Mouse (Mus musculus) midbrain, embryonic 12.5 days (tissue): ENCODE measurements around the gene Tspan18. TPM values are rescaled to one million over a fixed set of nuclear protein-coding genes. Genes with fewer than 3 reads are reported as not detected.

ENCODE experiments used
- ATAC-seq: fragments of 200-750 bp; cut with Nextera tagmentation; 2 replicates; pipeline ENCODE4 v1.8.0; 2017; ENCODE audit warnings: low read depth, moderate TSS enrichment, moderate library complexity; ENCODE audit not compliant: low FRiP score
- H3K27ac ChIP-seq: fragments of 300-500 bp; sonication (generic); replicated peaks from 2 replicates; pipeline ENCODE4 v1.5.1; 2016; ENCODE audit warnings: mild to moderate bottlenecking
- H3K27me3 ChIP-seq: fragments of 300-500 bp; sonication (generic); 2 replicates; pipeline ENCODE4 v1.6.1; 2016; ENCODE audit warnings: mild to moderate bottlenecking
- H3K36me3 ChIP-seq: fragments of 300-500 bp; sonication (generic); 2 replicates; pipeline ENCODE4 v1.6.1; 2016
- H3K4me1 ChIP-seq: fragments of 300-500 bp; sonication (generic); 2 replicates; pipeline ENCODE4 v1.6.1; 2016
- H3K4me2 ChIP-seq: fragments of 300-500 bp; sonication (generic); replicated peaks from 2 replicates; pipeline ENCODE4 v1.6.1; 2016; ENCODE audit warnings: mild to moderate bottlenecking, moderate library complexity
- H3K4me3 ChIP-seq: fragments of 300-500 bp; sonication (generic); 2 replicates; pipeline ENCODE4 v1.5.1; 2016; ENCODE audit warnings: mild to moderate bottlenecking
- H3K9ac ChIP-seq: fragments of 300-500 bp; sonication (generic); replicated peaks from 2 replicates; pipeline ENCODE4 v1.6.1; 2016; ENCODE audit warnings: mild to moderate bottlenecking, moderate library complexity
- H3K9me3 ChIP-seq: fragments of 300-500 bp; sonication (generic); 2 replicates; pipeline ENCODE4 v1.6.1; 2016; ENCODE audit warnings: mild to moderate bottlenecking
- WGBS: fragments of 180-500 bp; shearing (Covaris S2); methylation state at CpG from one replicate; pipeline ENCODE4 v1.1.7; 2016; 5-methylcytosine and 5-hydroxymethylcytosine counted together
- polyA plus RNA-seq: library from polyadenylated mRNA; unstranded; fragments of >200 nt; fragmentation: Nextera tagmentation; extraction: Ambion mirVana; gene quantifications from 2 replicates; pipeline ENCODE4 v1.2.1, GENCODE M21; 2016

Tspan18 gene
- polyA plus RNA-seq, 1 experiment from 2014 or later = 24.6 TPM

DNA sequence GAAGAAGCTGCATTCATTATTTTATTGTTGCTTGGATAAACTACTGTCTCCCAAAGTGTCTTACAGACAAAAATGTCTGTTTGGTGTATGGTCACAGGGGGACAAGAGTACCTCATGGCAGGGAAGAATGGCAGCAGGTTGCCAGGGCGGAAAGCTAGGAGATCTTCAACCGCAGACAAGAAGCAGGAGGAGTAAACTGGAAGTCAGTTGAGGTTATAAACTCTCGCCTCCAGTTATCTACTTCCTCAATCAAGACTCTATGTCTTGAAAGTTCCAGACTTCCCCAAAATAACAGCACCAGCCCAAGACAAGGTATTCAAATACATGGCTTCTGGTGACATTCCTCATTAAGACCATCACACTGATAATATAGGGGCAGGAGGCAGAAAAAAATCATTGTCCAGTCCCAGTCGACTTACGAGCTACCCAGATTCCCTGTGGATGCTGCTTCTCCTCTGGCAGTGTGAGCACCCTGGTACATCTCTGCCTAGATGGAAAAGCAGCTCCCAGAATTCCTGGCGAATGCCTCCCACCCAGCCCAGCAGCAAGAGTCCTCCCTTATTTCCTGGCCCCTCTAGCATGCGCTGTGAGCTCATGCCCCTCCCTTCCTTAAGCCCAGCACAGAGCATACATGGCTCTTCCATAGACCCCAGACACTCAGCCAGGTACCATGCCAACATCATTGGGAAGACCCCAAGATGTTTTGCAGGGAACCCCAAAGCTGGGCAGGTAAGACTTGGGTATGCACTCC lies 172.2 kb downstream of the Tspan18 start:
- Histone ChIP-seq H3K27ac (no peak overlapping the region), H3K4me1 (peaks cover 6% of the 10 kb centered on the region; the same call in 1 of the 2 replicates), H3K36me3 (no peaks in the 10 kb centered on the region), H3K9me3 (no peaks in the 10 kb centered on the region), H3K4me3 (no peak overlapping the region), H3K27me3 (no peaks in the 10 kb centered on the region; the same call in 1 of the 2 replicates), H3K9ac (no peak overlapping the region), H3K4me2 (no peak overlapping the region)
- WGBS = 89% methylated on average over 7 of the region's 7 CpGs
- no peak for ATAC-seq

DNA sequence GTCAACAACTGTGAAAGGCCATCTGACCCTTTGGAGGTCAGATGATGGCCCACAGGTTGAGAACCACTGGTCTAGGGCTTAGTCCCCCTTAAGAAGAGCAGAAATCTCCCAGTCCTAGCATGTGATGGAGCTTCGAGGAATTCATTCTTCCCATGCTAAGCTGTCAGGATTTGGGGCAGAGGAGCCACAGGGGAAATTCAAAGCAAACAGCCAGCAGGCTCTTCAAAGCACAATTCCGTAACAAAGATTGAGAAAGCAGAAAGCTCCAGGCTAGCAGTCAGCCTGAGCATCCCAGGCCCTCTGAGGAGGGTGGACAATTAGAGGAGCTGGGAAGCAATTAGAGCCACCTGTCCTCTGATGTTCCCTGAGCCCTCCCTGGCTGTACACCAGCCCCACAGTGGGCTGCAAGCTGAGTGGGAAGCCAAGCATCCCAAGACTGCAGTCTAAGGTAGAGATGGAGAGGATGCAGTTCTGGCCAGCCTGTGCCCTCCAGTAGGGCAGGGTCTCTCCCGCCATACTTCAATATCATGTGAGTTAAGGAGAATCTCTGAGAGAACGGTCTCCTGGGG lies 173.8 kb downstream of the Tspan18 start:
- Histone ChIP-seq H3K27me3 (no peaks in the 10 kb centered on the region; the same call in 1 of the 2 replicates), H3K4me3 (no peak overlapping the region), H3K36me3 (no peaks in the 10 kb centered on the region), H3K27ac (peak overlapping the region; percentile 39), H3K4me2 (no peak overlapping the region), H3K9me3 (no peaks in the 10 kb centered on the region), H3K4me1 (peaks cover 5% of the 10 kb centered on the region; the same call in 1 of the 2 replicates), H3K9ac (no peak overlapping the region)
- WGBS = 72% methylated on average over 4 of the region's 4 CpGs
- no peak for ATAC-seq

DNA sequence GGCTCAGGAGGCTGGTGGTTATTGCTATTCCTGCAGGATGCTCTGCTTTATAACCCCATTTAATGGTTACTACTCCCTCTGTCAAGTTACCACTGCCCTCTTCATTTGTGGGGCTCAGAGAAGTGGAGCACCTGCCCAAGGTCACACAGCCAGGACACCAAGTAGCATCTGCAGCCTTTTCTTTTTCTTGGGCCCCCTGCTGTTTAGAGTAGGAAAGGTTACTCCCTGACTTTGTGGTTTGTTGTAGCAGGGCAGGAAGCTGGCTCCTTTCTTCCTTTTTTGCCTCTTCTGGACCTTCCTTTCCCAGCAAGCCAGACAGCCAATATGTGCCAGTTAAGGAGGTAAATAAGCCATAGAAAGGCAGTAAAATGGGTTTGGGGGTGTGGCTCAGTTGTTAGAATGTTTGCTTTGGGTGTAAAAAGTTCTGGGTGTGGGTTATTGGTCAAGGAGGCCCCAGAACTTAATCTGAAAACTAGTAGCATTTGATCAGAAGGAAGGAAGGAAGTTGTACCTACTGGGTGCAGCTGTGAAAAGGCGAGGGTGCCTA lies 179.7 kb downstream of the Tspan18 start:
- H3K36me3 ChIP-seq = no peaks in the 10 kb centered on the region
- H3K27me3 ChIP-seq = no peaks in the 10 kb centered on the region; the same call in 1 of the 2 replicates
- no peak overlapping the region for H3K4me2 ChIP-seq
- H3K9ac ChIP-seq = no peak overlapping the region
- H3K27ac ChIP-seq = no peak overlapping the region
- H3K4me1 ChIP-seq = peaks cover 4% of the 10 kb centered on the region; the same call in 1 of the 2 replicates
- no peak for ATAC-seq
- H3K9me3 ChIP-seq = no peaks in the 10 kb centered on the region
- no peak overlapping the region for H3K4me3 ChIP-seq
- WGBS = 84% methylated on average over 1 of the region's 1 CpGs

DNA sequence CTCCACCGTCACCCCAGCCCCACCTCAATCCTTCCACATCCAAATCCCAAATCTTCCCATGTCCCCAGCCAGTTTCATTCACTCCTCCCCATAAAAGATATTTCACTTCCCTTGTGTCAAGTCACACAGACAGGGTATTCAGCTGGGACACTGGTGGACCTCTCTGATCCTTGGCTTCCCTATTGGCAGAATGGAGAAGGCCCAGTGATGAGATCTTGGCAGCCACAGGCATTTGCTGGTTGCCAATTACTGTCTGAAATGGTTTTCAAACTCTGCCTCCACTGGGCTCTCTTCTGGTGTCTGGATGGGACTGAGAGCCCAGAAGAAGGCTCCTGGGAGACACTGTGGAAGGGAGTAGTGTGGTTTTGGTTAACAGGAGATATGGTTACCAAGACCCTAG lies 180.5 kb downstream of the Tspan18 start:
- H3K4me3 ChIP-seq = no peak overlapping the region
- no peaks in the 10 kb centered on the region for H3K27me3 ChIP-seq
- H3K9ac ChIP-seq = no peak overlapping the region
- WGBS = 93% methylated on average over 1 of the region's 1 CpGs
- H3K27ac ChIP-seq = no peak overlapping the region
- no peak for ATAC-seq
- no peaks in the 10 kb centered on the region for H3K9me3 ChIP-seq
- H3K4me2 ChIP-seq = no peak overlapping the region
- H3K36me3 ChIP-seq = no peaks in the 10 kb centered on the region
- H3K4me1 ChIP-seq = peaks cover 4% of the 10 kb centered on the region; the same call in 1 of the 2 replicates

DNA sequence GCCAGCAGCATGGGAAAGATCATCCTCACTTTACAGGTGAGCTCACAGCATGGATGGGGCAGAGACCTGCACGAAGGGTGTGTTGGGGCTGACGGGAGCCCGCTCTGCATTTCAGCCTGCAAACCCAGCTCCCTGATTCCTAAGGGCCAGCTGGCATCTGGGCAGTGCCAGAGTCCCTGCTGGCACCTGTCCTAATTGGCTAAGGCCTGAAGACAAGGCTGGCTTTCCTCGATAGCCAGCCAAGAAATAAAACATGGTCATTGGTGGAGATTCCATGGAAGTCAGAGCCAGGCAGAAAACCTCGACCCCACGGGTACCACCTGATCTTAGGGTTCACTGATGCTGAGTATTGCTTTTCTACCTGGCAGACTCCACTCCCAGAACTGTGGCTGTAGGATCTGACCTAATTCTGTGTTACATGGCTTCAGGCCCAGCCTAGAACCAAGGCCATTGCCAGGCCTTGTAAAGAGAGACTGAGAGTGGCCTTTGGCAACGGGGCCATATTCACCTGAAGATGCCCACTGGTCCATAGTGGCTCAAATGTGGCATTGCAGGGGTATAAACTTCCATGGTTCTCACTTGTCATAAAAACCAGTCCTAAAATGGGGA lies 181.3 kb downstream of the Tspan18 start:
- no peak for ATAC-seq
- no peak overlapping the region for H3K4me2 ChIP-seq
- H3K36me3 ChIP-seq = no peaks in the 10 kb centered on the region
- H3K9me3 ChIP-seq = no peaks in the 10 kb centered on the region
- H3K27me3 ChIP-seq = no peaks in the 10 kb centered on the region
- no peak overlapping the region for H3K4me3 ChIP-seq
- H3K9ac ChIP-seq = no peak overlapping the region
- H3K27ac ChIP-seq = no peak overlapping the region
- WGBS = 79% methylated on average over 7 of the region's 7 CpGs
- H3K4me1 ChIP-seq = peaks cover 4% of the 10 kb centered on the region; the same call in 1 of the 2 replicates

DNA sequence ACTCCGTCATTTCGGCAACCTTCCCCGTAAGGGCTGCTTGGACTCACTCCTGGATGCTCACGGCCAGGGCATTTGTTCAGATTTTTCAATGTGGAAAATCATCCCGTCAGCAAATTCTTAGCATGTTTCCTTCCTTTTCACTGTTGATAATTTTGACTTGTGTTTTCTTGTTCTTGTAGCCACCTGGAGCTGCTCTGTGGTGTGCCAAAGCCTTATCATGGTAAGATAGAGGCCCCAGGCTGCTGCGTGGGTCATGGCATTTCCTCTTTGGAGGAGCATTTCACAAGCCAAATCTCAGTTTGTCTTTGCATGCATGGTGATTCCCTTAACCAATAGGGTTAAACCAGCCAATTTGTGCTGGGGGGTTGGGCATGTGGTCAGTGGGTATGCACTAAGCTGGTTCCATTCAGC lies 182.1 kb downstream of the Tspan18 start:
- Histone ChIP-seq H3K27ac (no peak overlapping the region), H3K9me3 (no peaks in the 10 kb centered on the region), H3K9ac (no peak overlapping the region), H3K4me3 (no peak overlapping the region), H3K4me2 (no peak overlapping the region), H3K27me3 (no peaks in the 10 kb centered on the region), H3K36me3 (no peaks in the 10 kb centered on the region), H3K4me1 (peaks cover 4% of the 10 kb centered on the region; the same call in 1 of the 2 replicates)
- 80% methylated on average over 6 of the region's 6 CpGs for WGBS
- no peak for ATAC-seq

Other genes starting within 250 kb of the Tspan18 start
- gene Trp53i11, start 147.0 kb downstream of the Tspan18 start, polyA plus RNA-seq = 142 and 172 TPM in 2 replicates
- gene Cd82, start 128.6 kb upstream of the Tspan18 start, polyA plus RNA-seq = 8.5 and 8.8 TPM in 2 replicates
- gene Gm10803, start 226.1 kb upstream of the Tspan18 start, polyA plus RNA-seq = not detected in 2 replicates